Mouse (Mus musculus) heart, postnatal 4 days (tissue): ENCODE data around the gene Fbxl2. TPM values are rescaled to one million over a fixed set of nuclear protein-coding genes. Genes with fewer than 3 reads are reported as not detected.
A peak's percentile ranks its signal among the peaks of the same experiment; 100 is the strongest.

Experiments used
- DNase-seq: peaks from one replicate; pipeline ENCODE4 v3.0.0; 2021
- total RNA-seq, 2 experiments: library from RNA; stranded (reverse); gene quantifications; 2 replicates each; pipeline ENCODE4 v1.2.3; 2021

Gene Fbxl2
- total RNA-seq, 2 experiments from 2014 or later, result 3.3 to 3.6 TPM

DNA sequence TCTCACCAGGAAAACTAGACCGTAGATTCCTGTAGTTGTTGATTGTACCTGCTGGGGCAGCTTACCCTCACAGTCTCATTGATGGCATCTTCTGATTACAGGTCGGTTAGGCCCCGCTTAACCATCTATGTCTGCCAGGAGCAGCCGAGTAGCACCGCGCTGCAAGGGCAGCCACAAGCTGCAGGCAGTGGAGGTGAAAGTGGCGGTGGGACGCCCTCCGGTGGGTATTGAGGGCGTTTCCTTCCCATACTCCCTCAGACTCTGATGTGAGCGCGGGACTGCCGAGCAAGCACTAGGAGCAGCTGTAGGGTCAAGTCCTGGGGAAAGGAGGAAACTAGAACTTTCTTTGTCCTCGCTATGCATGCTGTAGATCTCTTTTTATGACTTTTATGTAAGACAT lies 76.0 kb downstream of the Fbxl2 start:
- no peak for DNase-seq

DNA sequence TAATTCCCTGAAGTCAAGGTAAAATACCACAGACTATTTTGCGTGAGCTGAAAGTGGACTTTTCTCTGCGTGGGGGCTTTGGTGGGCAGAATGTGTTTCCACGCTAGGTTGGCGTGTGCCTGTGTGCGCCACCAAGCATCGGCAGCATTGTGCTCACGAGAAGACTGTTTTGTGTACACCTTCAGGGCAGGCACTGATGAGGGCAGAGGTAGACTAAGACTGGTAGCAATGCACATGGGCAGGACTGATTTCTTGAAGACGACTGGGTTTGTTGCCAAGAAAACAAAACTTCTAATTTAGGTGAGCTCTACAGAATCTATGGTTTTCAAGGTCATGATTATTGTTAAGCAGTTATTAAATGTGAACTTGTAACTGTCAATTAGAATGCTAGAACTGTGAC lies 76.6 kb downstream of the Fbxl2 start:
- DNase-seq, result no peak

DNA sequence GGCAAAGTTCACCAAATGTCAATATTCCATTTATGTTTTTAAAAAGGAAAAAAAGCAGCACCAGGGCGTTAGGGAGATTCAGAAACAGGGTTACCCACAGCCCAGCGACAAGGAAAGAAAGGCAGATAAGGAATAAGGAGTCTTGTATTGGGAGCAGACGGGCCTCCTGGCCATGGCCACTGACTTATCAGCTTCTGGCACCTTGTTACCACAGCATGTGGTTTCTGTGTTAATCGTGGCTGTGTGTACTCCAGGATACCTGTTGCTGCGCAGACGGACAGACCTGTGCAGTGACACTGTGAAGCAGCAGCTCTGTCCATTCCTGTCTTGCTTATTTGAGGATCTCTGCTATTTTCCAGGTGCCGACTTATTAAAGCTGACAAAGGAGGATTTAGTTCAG lies 77.0 kb downstream of the Fbxl2 start:
- DNase-seq, result no peak

GRCm38 (mm10) chr9:113966838-113967237 lies 79.2 kb downstream of the Fbxl2 start:
- DNase-seq, result no peak

DNA sequence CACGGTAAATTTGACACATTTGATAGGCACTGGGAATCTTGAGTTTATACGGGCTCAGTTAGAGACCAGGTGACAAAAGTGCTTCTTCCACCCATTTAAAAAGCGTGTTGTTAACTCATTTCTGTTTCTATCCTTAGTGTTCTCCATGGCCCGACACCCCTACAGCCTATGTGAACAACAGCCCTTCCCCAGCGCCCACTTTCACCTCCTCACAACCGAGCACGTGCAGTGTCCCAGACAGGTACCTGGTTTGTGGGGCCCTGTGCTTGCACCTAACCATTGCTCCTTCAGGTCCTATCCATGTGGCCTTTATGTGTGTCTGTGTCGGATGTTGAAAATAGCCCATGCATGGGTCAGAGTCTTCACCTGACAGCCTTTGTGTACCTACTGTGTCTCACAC lies 81.6 kb downstream of the Fbxl2 start:
- DNase-seq, result no peak

- DNase-seq, result no peak
Observed at GRCm38 (mm10) chr9:113963718-113964117, 82.3 kb downstream of the Fbxl2 start.

DNA sequence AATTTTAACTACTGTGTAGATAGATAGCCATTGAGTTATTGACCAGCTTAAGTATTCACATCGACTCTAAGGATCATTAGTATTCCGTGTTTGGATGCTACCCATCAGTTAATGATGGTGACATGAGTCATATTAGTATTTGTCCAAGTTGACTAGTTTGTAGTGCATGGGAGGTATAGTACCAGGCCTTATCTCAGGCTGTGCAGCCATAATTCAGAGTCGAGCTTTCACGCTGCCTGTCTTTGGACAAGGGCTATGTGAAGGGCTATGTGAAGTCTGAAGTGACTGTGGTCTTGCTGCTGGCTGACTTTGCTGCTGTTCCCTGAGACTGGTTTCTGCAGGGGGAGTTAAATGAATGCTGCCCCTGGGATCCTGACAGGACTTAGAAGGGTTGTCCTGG lies 88.2 kb downstream of the Fbxl2 start:
- no peak for DNase-seq

DNA sequence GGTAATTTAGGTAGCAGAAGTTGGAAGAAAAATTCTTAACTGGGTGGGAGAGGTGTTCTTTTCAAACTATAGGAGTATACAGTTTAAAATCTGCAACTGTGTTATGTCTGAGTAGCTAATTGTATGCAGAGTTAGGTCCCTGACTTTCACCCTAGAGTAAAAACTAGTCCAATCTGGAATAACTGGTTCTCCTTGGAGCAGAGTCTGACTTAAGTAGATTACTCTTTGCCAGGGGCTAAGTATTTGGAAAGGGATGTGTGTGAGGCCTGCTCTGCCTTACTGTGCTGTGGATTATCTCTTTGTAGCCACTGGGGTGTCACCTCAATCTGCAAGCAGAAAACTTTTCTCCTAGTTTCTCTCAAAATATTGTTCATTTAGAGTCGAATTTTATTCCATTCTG lies 98.8 kb downstream of the Fbxl2 start:
- DNase-seq, result no peak

DNA sequence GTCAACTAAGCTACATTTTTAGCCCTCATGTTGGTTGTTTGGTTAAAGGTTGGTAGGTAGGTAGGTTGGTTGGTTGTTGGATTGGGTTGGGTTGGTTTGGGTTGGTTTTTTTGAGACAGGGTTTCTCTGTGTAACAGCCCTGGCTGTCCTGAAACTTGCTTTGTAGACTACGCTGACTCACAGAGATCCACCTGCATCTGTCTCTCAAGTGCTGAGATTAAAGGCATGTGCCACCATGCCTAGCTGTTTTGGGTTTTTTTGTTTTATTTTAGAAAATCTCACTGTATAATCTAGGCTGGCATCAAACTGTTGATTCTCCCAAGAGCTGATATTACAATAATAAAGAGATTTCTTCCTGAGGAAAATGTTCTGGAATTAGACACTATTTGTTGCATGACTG lies 102.6 kb downstream of the Fbxl2 start:
- DNase-seq, result no peak

- no peak for DNase-seq
Observed at GRCm38 (mm10) chr9:113941103-113941805, 104.7 kb downstream of the Fbxl2 start.

GRCm38 (mm10) chr9:113939063-113939850 lies 106.7 kb downstream of the Fbxl2 start:
- no peak for DNase-seq

DNA sequence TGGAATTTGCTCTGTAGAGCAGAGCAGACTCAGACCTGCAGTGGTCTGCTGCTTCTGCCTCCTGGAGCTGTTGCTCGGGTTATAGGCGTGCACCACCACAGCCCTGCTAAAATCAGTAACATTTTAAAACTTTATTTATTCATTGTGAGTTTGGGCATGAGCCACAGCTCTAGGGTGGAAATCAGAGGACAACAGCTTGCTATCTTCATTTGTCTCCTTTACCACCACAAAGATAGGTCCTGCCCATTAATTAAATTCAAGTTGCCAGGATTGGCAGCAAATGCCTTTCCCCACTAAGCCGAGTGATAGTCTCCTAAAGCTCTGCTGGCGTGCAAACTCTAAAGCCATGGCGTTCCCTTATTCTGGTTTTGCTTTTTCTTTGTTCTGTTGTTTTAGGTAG lies 110.4 kb downstream of the Fbxl2 start:
- no peak for DNase-seq

DNA sequence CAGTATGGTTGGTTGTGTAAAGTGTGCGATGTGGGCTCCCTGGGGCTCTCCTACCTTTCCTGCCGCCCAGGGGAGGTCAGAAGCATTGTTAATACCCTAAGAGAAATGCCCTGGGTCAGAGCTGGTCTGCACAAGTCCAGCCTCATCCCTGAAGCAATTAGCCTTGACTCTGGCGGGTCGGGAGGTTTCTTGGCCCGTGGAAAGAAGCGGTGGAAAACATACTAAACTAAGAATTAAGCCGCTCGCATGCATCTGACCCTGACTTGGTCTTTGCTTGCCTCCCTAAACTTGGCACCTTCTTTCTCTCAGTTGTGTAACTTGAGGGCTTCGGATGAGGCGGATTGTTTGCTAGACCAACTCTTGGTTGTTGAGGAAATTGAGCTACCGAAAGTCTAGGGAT lies 113.5 kb downstream of the Fbxl2 start:
- no peak for DNase-seq

DNA sequence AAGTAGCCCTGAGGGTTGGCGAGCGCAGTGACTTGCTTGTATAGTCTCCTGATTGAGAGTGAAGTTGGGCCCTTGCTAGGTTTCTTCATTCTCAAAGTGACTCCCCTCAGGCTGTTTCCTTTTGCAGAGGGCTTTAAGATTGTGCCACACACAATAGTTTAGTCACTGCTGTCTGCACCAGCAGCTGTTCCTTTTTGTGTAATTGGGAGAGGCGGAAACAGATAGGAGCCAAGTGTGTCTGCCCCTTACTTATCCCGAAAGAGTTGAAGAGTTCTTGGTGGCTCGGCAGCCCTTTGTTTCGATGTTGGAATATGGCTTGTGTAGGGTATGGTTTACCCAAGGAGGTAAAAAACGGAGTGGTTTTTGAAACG lies 113.9 kb downstream of the Fbxl2 start:
- peak; percentile 30 for DNase-seq

DNA sequence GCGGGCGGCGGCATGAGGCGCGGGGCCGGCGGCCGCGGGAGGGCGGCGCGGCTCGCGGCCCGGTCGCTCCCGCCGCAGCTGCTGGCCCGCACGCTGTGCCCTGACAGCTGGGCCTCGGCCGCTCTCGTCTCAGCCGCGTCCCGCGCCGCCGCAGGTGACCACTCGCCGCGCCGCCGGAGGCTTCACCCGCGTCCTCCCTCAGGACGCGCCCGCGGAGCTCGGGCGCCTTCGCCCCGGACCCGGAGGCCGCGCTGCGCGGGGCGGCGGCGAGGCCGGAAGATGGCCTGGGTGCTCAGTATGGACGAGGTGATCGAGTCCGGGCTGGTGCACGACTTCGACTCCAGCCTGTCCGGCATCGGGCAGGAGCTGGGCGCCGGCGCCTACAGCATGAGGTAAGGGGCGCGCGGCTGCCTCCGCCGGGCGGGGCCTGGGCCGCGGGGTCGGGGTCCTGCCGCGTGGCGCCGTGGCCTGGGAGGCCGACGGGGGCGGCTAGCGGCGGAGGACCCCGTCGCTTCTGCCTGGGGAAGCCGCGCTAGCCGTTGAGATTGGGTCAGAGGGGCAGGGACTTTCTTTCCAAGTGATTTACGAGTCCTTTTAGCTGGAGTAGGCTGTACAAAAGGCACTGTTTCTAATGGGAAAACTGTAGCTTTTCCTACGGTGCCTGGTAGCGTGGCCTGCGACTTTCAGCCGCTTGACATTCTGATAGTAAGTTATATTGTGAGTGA lies 114.5 kb downstream of the Fbxl2 start:
- peak; percentile 47 for DNase-seq

DNA sequence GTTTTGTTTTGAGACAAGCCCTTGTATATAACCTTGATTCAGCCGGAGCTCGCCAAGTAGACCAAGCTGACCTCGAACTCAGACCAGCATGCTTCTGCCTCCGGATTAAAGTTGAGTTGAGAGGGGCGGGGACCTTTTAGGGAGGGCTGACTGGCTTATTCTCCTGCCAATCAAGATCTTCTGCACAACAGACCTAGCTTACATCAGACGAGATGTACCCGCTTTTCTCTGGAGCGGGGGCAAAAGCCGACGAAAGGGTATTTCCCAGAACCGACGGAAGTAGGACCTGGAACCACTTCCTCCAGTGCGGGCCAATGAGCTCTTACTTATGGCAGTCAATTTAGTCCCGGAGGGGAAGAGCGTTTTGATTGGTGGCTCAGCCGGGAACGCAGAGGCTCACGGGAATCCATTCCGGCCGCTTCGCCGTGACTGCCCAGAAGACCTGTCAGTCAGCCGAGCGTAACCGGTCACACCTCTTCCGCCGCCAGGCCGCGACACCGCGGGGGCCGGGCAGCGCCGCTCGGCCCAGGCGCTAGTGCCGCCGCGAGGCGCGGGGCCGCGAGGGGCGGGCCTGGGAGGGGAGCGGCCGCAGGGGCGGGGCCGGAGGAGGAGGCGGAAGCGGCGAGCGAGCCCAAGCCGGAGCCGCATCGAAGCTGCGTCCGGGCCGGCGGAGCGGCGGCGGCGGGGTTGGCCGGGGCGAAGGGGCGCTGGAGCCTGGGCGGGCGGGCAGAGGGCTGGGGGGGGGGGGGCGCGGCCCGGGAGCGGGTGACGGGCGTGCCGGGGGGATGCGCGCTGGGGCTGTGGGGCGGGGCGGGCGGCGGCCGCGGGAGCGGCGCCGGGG lies 115.2 kb downstream of the Fbxl2 start, which contains the start of gene Ubp1:
Gene Ubp1, plus strand, starts transcription at position 401 of the 841 bp plus-strand sequence.
- DNase-seq, result peak; percentile 95

GRCm38 (mm10) chr9:113929676-113930075 lies 116.3 kb downstream of the Fbxl2 start:
- DNase-seq, result no peak

DNA sequence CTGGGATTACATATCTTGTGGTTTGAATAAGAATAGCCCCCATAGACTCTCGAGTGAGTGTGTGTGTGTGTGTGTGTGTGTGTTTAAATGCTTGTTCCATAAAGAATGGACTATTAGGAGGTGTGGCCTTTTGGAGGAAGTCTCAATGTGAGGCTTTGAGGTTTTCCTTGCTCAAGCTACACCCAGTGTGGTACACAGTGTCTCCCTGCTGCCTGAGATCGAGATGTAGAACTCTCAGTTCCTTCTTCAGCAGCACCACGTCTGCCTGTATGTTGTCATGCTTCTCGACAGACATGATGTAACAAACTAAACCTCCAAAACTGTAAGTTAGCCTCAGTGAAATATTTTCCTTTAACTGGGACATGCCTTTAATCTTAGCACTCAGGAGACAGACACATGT lies 117.4 kb downstream of the Fbxl2 start:
- no peak for DNase-seq

GRCm38 (mm10) chr9:113924883-113925282 lies 121.1 kb downstream of the Fbxl2 start:
- no peak for DNase-seq

- no peak for DNase-seq
Observed at GRCm38 (mm10) chr9:113922677-113923076, 123.3 kb downstream of the Fbxl2 start.

GRCm38 (mm10) chr9:113915789-113916188 lies 130.2 kb downstream of the Fbxl2 start:
- no peak for DNase-seq
